ENCODE assay signal across 8 mouse cellular contexts in genomic region chr14:76874542-76875265, GRCm38 (mm10).
A peak's percentile ranks its signal among the peaks of the same experiment; 100 is the strongest.
DNase-seq lines count a peak whose midpoint lies in the region; ATAC-seq and TF ChIP-seq lines count a peak whose summit lies in the region.

No protein-coding gene starts in this region.

- peak overlapping the region; percentile 33 for H3K9ac ChIP-seq in hindbrain, embryonic 16.5 days (ENCODE audit: low read depth, low read length)
- no peak overlapping the region for H3K9ac ChIP-seq in lung, postnatal 0 days (replicated peaks; ENCODE audit: low read depth)

- no peaks in the 10 kb centered on the region for H3K36me3 ChIP-seq in hindbrain, embryonic 16.5 days (ENCODE audit: control insufficient read depth, insufficient read depth, low read length)
- no peaks in the 10 kb centered on the region for H3K36me3 ChIP-seq in lung, postnatal 0 days (ENCODE audit: insufficient read depth, low read length)

- peak; percentile 71 for ATAC-seq in common myeloid progenitor, adult 5-6 weeks (replicated peaks; ENCODE audit: low read depth, poor library complexity, severe bottlenecking)
- peak; percentile 89 for ATAC-seq in hindbrain, embryonic 16.5 days
- peak; percentile 96 for ATAC-seq in lung, postnatal 0 days

- peak; percentile 30 for DNase-seq in adrenal gland, postnatal 10 days
- no peak for DNase-seq in adrenal gland, postnatal 25 days
- peak; percentile 96 for DNase-seq in lung, postnatal 0 days (ENCODE audit: low spot score)
- DNase-seq in yolk sac, embryonic 10.5 days (ENCODE audit: low spot score) = peak; percentile 82
- no peak for DNase-seq in ovary, postnatal 10 days (ENCODE audit: low spot score)
- DNase-seq in layer of hippocampus, adult 9-11 months = no peak

- peaks cover 11% of the 10 kb centered on the region for H3K4me1 ChIP-seq in hindbrain, embryonic 16.5 days (ENCODE audit: control insufficient read depth, insufficient read depth, low read depth, low read length)
- H3K4me1 ChIP-seq in lung, postnatal 0 days (ENCODE audit: insufficient read depth, low read depth, low read length) = peaks cover 18% of the 10 kb centered on the region; the same call in 1 of the 2 replicates

- TF ChIP-seq EP300 in lung, postnatal 0 days (IDR thresholded peaks at IDR 0.05) = peak; percentile 62; the same call in 1 of the 2 replicates

- 23% methylated on average over 8 of the region's 8 CpGs for WGBS in hindbrain, embryonic 16.5 days
- 21% methylated on average over 8 of the region's 8 CpGs for WGBS in lung, postnatal 0 days

- H3K27me3 ChIP-seq in hindbrain, embryonic 16.5 days (replicated peaks; ENCODE audit: control insufficient read depth, insufficient read depth, low read length) = no peaks in the 10 kb centered on the region
- no peaks in the 10 kb centered on the region for H3K27me3 ChIP-seq in lung, postnatal 0 days (replicated peaks; ENCODE audit: insufficient read depth, low read length)

- no peaks in the 10 kb centered on the region for H3K9me3 ChIP-seq in hindbrain, embryonic 16.5 days (ENCODE audit: control insufficient read depth, low read length)
- no peaks in the 10 kb centered on the region for H3K9me3 ChIP-seq in lung, postnatal 0 days (ENCODE audit: low read length)

- peak overlapping the region; percentile 76 for H3K27ac ChIP-seq in hindbrain, embryonic 16.5 days (ENCODE audit: low read depth, low read length)
- peak overlapping the region; percentile 88 for H3K27ac ChIP-seq in lung, postnatal 0 days (ENCODE audit: low read length)

- no peak overlapping the region for H3K4me2 ChIP-seq in hindbrain, embryonic 16.5 days (ENCODE audit: low read length)
- no peak overlapping the region for H3K4me2 ChIP-seq in lung, postnatal 0 days (replicated peaks; ENCODE audit: low read depth, low read length)

- H3K4me3 ChIP-seq in hindbrain, embryonic 16.5 days (ENCODE audit: low read length) = no peak overlapping the region
- H3K4me3 ChIP-seq in lung, postnatal 0 days (ENCODE audit: low read depth, low read length) = no peak overlapping the region

- TF ChIP-seq CTCF in lung, postnatal 0 days (IDR thresholded peaks at IDR 0.05) = no peak

Comparison
In these comparisons a context has a peak if more than half of its experiments do, and no peak if none do; other contexts are left out.
1. DNase-seq: peak in adrenal gland, postnatal 10 days (single experiment), lung, postnatal 0 days (single experiment) and yolk sac, embryonic 10.5 days (single experiment); none in adrenal gland, postnatal 25 days (single experiment), ovary, postnatal 10 days (single experiment) and layer of hippocampus, adult 9-11 months (single experiment).
2. Peak in every context shown above with its lines, with median percentiles within 50 percentile points of each other: ATAC-seq.